Mouse (Mus musculus) stomach, embryonic 14.5 days (tissue): ENCODE results near the gene Mest. TPM values are rescaled to one million over a fixed set of nuclear protein-coding genes. Genes with fewer than 3 reads are reported as not detected.
A peak's percentile ranks its signal among the peaks of the same experiment; 100 is the strongest.

ENCODE experiments used
- ATAC-seq: fragments of 200-750 bp; cut with Nextera tagmentation; 2 replicates; pipeline ENCODE4 v1.8.0; 2017; ENCODE audit warnings: low read depth, moderate TSS enrichment; ENCODE audit not compliant: insufficient number of reproducible peaks, insufficient read depth, low FRiP score
- H3K27ac ChIP-seq: fragments of 300-500 bp; sonication (generic); 2 replicates; pipeline ENCODE4 v1.5.1; 2014; ENCODE audit warnings: mild to moderate bottlenecking, low read length, moderate library complexity, mixed read lengths
- H3K27me3 ChIP-seq: fragments of 300-500 bp; sonication (generic); 2 replicates; pipeline ENCODE4 v1.6.1; 2014; ENCODE audit warnings: low read length, control low read depth, mixed read lengths; ENCODE audit not compliant: control insufficient read depth, insufficient read depth
- H3K36me3 ChIP-seq: fragments of 300-500 bp; sonication (generic); 2 replicates; pipeline ENCODE4 v1.6.1; 2014; ENCODE audit warnings: mild to moderate bottlenecking, control low read depth, low read length, moderate library complexity, mixed read lengths; ENCODE audit not compliant: control insufficient read depth, insufficient read depth
- H3K4me1 ChIP-seq: fragments of 300-500 bp; sonication (generic); 2 replicates; pipeline ENCODE4 v1.6.1; 2014; ENCODE audit warnings: low read length, control low read depth, mixed read lengths; ENCODE audit not compliant: control insufficient read depth, insufficient read depth
- H3K4me2 ChIP-seq: fragments of 300-500 bp; sonication (generic); replicated peaks from 2 replicates; pipeline ENCODE4 v1.6.1; 2014; ENCODE audit warnings: low read depth, low read length, control low read depth
- H3K4me3 ChIP-seq: fragments of 300-500 bp; sonication (generic); 2 replicates; pipeline ENCODE4 v1.5.1; 2014; ENCODE audit warnings: low read depth, low read length, control low read depth
- H3K9ac ChIP-seq: fragments of 300-500 bp; sonication (generic); replicated peaks from 2 replicates; pipeline ENCODE4 v1.6.1; 2014; ENCODE audit warnings: low read depth, mild to moderate bottlenecking, control low read depth, low read length, moderate library complexity, mixed read lengths
- H3K9me3 ChIP-seq: fragments of 300-500 bp; sonication (generic); 2 replicates; pipeline ENCODE4 v1.6.1; 2016; ENCODE audit warnings: low read depth, low read length, control low read depth; ENCODE audit not compliant: control insufficient read depth
- WGBS: fragments of 180-500 bp; shearing (Covaris S2); extraction: QIAGEN DNeasy Blood & Tissue Kit; methylation state at CpG from one replicate; pipeline ENCODE4 v1.1.7; 2014; 5-methylcytosine and 5-hydroxymethylcytosine counted together
- polyA plus RNA-seq: library from polyadenylated mRNA; unstranded; fragments of >200 nt; fragmentation: Nextera tagmentation; extraction: Ambion mirVana; gene quantifications from 2 replicates; pipeline ENCODE4 v1.2.1, GENCODE M21; 2014

The Mest gene
- polyA plus RNA-seq: 1,146 and 1,247 TPM in 2 replicates

DNA sequence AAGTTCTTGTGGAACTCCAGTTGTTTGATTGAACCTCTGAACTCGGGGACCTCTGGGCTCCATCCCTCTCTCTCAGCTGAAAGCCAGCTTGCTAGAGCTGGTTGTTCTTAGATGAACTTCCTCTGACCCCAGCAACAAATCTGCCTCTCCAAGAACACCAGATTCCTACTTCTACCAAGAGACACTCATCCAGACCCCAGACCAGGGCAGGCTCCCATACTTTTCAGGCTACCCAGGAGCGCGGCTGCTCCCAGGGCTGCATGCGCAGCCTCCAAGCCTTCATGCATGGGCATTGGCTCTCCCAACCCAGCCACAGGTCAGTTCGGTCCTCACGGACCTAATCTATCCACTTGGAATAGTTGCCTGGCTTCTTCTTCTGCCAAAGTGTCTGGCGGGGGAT, at the start of gene Mest:
Mest (plus strand) TSS at position 217 of the 400 bp plus-strand sequence.
- ATAC-seq: no peak
- no peaks in the 10 kb centered on the region for H3K27me3 ChIP-seq
- WGBS: 48% methylated on average over 7 of the region's 7 CpGs
- H3K36me3 ChIP-seq: no peaks in the 10 kb centered on the region
- no peak within 1 kb of the TSS for H3K9ac ChIP-seq
- H3K4me3 ChIP-seq: no peak within 1 kb of the TSS
- no peaks in the 10 kb centered on the region for H3K9me3 ChIP-seq
- H3K27ac ChIP-seq: peak within 1 kb of the TSS; percentile 21; the same call in 1 of the 2 replicates
- H3K4me2 ChIP-seq: no peak within 1 kb of the TSS
- peaks cover 11% of the 10 kb centered on the region for H3K4me1 ChIP-seq

DNA sequence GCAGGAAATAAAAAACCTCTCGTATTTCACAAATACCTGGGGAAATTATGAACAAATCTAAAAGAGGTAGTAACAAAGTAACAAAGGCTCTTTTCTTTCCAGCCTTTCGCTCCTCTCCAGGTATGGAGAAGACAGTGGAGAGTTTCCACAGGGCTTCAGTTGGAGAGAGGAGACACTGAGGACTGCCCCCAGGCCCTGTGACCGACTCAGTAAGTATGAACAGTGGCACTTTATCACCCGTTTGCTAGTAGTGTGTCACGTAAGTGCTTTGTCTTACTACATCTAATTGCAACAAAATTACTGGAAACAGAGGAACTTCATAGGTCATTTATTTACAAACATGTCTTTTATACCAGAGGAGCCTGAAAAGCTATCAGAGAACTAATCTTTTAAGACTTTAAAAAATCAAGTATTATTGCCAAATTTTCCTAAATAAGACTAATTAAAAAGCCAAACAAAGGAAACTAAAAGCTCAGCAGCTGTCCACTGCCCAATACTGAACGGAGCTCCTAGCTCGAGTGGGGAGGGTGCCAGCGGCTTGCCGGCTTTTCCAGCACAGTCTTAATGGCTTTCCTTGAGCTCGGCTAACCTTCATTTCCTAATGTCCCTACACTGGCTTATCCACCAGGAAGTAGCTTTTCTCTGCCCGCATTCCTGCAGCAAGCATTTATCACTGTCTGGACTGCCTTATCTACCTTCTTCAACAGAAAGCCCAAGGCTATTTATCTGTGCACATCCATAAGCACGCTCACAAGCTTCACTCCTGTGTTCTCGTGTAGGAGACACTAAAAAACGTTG, 49.4 kb upstream of the Mest start:
- ATAC-seq: no peak
- H3K27ac ChIP-seq: peak overlapping the region; percentile 95
- no peaks in the 10 kb centered on the region for H3K27me3 ChIP-seq
- no peaks in the 10 kb centered on the region for H3K9me3 ChIP-seq
- H3K4me3 ChIP-seq: no peak overlapping the region
- peaks cover 32% of the 10 kb centered on the region for H3K4me1 ChIP-seq
- H3K36me3 ChIP-seq: no peaks in the 10 kb centered on the region
- H3K4me2 ChIP-seq: peak overlapping the region; percentile 30
- WGBS: 20% methylated on average over 14 of the region's 14 CpGs
- H3K9ac ChIP-seq: no peak overlapping the region

DNA sequence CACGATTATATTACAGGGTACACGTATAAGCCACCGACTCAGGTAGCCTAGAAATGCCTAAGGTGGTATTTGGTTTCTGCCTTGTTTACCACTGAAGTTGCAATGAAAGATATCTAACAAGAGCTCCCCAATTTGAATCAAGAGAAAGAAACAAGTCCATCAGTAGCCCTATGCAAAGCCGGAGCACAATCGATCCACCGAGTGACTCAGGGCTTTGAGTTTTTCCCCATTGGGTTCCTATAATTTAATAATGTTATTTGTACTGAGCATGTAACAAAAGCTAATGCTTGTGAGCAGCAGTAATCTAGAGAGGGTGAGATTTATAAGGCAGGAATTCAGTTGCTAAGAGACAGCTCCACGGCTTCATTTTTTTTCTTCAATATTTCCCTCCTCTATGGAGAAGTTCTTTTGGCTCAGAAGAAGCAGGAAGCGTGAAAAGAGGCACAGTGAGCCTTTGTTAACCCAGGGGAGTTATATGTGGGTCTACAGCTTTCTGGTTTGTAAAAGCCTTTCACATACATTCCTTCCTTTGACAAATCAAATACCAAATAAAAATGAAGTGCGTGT, 48.5 kb upstream of the Mest start:
- peaks cover 40% of the 10 kb centered on the region for H3K4me1 ChIP-seq
- 33% methylated on average over 9 of the region's 9 CpGs for WGBS
- no peaks in the 10 kb centered on the region for H3K36me3 ChIP-seq
- H3K27me3 ChIP-seq: no peaks in the 10 kb centered on the region
- peak overlapping the region; percentile 30 for H3K4me2 ChIP-seq
- H3K27ac ChIP-seq: peak overlapping the region; percentile 95
- H3K9me3 ChIP-seq: no peaks in the 10 kb centered on the region
- ATAC-seq: no peak; the same call in 1 of the 2 replicates
- H3K4me3 ChIP-seq: no peak overlapping the region
- H3K9ac ChIP-seq: no peak overlapping the region; the same call in 1 of the 2 replicates

DNA sequence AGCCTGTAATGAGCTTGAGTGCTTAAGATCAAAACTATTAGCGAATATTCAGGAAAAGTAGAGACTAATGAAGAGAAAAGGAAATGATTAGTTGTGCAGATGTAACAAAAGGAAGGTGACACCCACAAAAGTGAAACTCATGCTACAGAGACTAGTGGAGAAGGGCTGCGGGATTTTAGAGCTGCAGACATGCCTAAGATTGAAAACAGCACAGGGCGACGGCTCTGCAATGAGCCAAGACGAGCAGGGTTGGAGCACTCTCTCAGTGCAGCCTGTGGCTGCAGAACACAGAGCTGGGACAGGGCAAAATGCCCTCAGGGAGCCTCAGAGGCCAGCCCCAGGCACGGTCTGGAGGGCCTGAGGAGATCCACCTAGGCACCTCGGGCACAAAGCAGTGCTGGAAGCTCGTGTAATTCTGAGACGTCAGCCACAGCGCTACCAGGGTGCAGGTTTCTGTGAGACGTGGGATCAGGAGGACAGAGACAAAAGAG, 48.0 kb upstream of the Mest start:
- WGBS: 19% methylated on average over 11 of the region's 11 CpGs
- peak overlapping the region; percentile 30; the same call in 1 of the 2 replicates for H3K4me2 ChIP-seq
- H3K27ac ChIP-seq: peak overlapping the region; percentile 95
- no peaks in the 10 kb centered on the region for H3K27me3 ChIP-seq
- no peaks in the 10 kb centered on the region for H3K36me3 ChIP-seq
- peak; percentile 73; the same call in 1 of the 2 replicates for ATAC-seq
- H3K4me1 ChIP-seq: peaks cover 40% of the 10 kb centered on the region
- no peak overlapping the region; the same call in 1 of the 2 replicates for H3K9ac ChIP-seq
- H3K4me3 ChIP-seq: no peak overlapping the region
- no peaks in the 10 kb centered on the region for H3K9me3 ChIP-seq

DNA sequence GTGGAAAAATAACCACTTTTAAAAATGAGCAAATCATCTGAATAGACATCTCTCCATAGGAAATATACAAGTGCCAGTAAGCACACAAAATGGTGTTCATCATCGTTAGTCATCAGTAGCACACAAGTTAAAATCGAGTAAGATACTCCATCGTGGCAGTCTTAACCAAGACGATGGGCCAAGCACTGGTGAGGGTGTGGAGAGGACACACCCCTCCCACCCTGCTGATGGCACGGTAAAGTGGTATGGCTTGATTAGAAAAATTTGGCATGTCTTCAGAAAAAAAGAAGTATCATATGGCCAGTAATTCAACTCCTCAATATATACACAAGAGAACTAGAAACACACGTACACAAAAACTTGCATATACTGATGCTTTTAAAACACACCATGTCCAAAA, 46.8 kb upstream of the Mest start:
- WGBS: 77% methylated on average over 6 of the region's 6 CpGs
- no peak overlapping the region for H3K4me3 ChIP-seq
- H3K4me2 ChIP-seq: no peak overlapping the region
- no peak for ATAC-seq
- H3K9me3 ChIP-seq: no peaks in the 10 kb centered on the region
- peaks cover 40% of the 10 kb centered on the region for H3K4me1 ChIP-seq
- H3K36me3 ChIP-seq: no peaks in the 10 kb centered on the region
- no peaks in the 10 kb centered on the region for H3K27me3 ChIP-seq
- H3K9ac ChIP-seq: no peak overlapping the region
- no peak overlapping the region for H3K27ac ChIP-seq

DNA sequence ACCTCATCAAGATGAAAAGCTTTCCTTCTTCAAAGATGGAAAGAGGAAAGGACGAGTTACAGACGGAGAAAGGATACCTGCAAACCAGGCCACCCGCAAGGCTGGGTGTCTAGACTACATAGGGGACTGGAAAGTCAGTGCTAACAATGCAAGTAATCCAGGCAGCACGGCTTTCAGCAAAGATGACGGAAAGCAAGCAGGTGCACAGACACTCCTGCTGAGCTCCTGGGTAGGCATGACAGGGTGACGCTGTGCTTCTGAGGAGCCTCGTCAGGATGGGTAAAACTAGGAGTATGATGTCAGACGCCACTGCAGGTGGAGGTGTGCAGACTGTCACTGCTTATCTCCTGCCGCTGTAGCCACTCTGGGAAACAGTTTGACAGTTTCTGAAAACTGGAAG, 45.8 kb upstream of the Mest start:
- H3K4me2 ChIP-seq: no peak overlapping the region
- no peak for ATAC-seq
- no peaks in the 10 kb centered on the region for H3K27me3 ChIP-seq
- H3K9me3 ChIP-seq: no peaks in the 10 kb centered on the region
- 76% methylated on average over 9 of the region's 9 CpGs for WGBS
- no peak overlapping the region for H3K4me3 ChIP-seq
- H3K36me3 ChIP-seq: no peaks in the 10 kb centered on the region
- H3K27ac ChIP-seq: no peak overlapping the region
- H3K9ac ChIP-seq: no peak overlapping the region
- H3K4me1 ChIP-seq: peaks cover 46% of the 10 kb centered on the region

DNA sequence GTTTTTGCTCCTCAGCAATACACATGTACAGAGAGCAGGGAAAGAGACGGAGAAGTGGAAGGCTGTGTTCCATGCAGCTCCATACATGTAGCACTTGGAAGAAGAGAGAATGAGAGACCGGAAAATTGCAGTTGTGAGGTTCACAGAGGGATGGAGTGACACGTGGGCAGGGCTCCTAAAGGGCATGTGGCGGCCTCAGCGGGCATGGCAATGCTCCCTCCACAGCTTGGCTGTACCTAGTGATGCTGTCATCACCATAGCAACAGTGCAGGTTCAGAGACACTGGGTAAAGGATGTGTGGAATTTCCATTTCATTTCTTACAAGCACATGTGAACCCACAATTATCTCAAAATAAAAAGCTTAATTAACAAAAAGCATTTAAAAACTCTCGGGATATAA, 44.9 kb upstream of the Mest start:
- Histone ChIP-seq H3K27ac (no peak overlapping the region), H3K27me3 (no peaks in the 10 kb centered on the region), H3K9ac (no peak overlapping the region), H3K4me2 (no peak overlapping the region), H3K36me3 (no peaks in the 10 kb centered on the region), H3K9me3 (no peaks in the 10 kb centered on the region), H3K4me1 (peaks cover 45% of the 10 kb centered on the region), H3K4me3 (no peak overlapping the region)
- 86% methylated on average over 6 of the region's 6 CpGs for WGBS
- no peak for ATAC-seq

DNA sequence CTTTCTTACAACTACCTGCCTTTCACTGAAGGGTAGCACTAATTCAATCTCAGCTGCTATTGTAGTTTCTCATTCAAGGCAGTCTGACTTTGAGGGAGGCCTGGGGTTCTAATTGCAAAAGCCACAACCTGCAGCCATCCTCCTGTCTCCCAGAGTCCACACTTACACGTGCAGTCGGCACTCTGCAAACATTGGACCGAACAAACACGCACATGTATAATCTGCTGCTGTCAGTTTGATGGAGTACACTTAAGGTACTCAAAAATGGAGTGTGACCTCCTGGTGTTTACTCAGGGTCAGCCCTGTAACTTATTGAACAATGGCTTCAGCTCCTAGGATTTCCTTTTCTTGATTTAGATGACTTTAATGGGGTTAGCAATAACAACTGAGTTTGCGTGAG, 43.8 kb upstream of the Mest start:
- Histone ChIP-seq H3K9me3 (no peaks in the 10 kb centered on the region), H3K4me2 (no peak overlapping the region), H3K9ac (no peak overlapping the region), H3K27ac (peak overlapping the region; percentile 44; the same call in 1 of the 2 replicates), H3K4me3 (no peak overlapping the region), H3K4me1 (peaks cover 34% of the 10 kb centered on the region), H3K36me3 (no peaks in the 10 kb centered on the region), H3K27me3 (no peaks in the 10 kb centered on the region)
- no peak for ATAC-seq
- WGBS: 20% methylated on average over 5 of the region's 5 CpGs
